Mouse (Mus musculus) G1E-ER4 (cell line): ENCODE measurements at regions not wholly inside any gene's neighbourhood (a gene's known extent, or its start where the extent isn't known, plus 50 kb on each side); places are given as distances from the start of the nearest gene placed in this dataset.

Experiments
- GATA1 ChIP-seq: IDR thresholded peaks from one replicate; pipeline ENCODE4 v1.8.0; 2012; ENCODE audit warnings: low read length, inconsistent platforms

DNA sequence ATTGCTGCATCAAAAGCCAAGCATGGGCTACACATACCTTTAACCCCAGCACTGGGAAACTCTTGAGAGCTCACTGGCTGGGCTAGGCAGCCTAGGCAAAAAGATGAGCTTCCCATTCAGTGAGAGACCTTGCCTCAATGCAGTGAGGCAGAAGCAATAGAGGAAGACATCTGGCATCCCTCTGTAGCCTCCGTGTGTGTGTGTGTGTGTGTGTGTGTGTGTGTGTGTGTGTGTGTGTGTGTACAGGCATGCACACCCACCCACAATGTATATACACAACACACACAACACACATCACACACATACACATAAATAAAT, 82.0 kb downstream of the Hes1 start:
- TF ChIP-seq GATA1 = no peak

DNA sequence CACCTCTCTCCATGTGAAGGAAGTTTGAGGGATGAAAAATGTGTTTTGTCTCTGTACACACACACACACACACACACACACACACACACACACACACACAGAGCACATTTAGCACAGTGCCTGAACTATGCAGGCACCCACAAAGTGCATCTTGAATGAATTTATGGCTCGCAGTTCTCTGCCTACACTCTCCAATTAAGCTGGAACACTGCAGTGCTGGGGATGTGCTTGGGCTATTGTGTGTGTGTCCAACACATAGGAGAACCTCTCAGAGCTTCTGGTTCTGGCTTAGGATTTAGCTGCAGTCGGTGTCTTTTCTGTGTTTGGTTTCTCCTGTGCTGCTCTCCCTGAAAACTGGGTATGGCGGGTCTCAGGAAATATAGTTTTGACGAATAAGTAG, 83.1 kb downstream of the Hes1 start:
- no peak for TF ChIP-seq GATA1

DNA sequence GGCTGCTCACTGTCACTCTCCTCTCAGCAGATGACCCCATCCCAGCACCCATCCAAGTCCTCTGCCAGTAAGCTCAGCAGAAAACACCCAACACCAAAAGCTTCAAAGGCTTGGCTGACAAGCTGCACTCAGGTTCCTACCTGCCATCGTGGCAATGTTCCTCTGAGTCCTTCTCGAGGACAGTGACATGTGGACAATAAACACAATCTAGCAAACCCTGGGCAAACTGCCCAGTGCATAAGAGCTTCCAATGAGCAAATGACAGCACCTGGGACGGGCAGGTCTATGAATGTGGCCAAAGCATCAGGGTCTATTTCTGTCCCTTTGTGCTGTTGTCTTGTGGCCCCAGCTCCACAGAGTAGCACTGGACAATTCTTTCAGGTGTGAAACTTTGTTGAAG, 86.9 kb downstream of the Hes1 start:
- no peak for TF ChIP-seq GATA1

DNA sequence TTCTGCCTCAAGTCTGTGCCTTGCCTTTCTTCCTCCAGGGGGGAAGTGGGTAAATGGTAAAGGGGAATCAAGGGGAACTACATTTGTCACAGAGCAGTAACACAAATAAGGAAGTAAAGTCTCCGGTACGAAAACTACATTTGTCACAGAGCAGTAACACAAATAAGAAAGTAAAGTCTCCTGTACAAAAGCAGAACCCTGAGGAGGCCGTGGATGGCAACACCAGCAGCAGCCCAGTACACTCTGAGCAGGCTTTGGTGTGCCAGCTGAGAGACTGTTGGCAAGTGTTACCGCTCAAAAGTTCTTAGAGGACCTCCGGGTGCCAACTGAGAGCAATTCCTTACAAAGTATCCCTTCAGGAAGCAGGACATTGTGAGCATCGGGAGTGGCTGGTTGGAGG, 90.9 kb downstream of the Hes1 start:
- no peak for TF ChIP-seq GATA1

DNA sequence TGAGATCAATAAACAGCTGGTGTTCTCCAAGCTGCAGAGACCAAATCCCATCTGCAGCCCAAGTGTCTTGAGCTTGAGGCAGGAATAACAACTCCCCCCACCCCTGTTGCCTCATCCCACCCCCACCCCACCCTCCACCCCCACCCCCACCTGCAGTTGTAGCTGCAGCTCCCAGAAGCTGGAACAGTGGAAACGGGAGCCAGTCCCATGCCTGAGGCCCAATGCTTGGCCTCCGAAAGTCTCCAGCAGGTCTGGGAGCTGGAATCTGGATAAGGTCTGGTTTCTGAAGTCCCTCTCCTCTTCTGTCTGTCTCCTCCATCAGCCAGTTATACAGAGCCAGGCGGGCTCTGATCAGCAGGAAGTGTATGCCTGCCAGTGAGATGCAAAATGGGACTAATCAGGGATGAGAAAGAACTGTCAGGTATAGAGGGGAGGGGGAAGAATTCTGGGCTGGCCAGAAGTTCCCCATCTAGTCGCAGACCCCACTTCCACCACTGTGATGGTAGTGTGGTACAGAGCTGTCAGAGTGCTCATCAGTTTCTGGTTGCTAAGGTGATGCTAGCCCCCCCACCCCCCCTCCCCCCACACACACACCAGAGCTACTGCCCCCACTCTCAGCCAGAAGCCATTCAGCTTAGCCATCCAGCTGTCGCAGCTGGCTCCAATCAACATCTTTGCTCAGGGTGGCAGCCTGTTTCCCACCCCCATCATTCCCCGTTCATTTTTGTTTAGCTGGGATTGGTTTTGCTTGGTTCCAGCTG, 91.5 kb downstream of the Hes1 start:
- TF ChIP-seq GATA1 = no peak

DNA sequence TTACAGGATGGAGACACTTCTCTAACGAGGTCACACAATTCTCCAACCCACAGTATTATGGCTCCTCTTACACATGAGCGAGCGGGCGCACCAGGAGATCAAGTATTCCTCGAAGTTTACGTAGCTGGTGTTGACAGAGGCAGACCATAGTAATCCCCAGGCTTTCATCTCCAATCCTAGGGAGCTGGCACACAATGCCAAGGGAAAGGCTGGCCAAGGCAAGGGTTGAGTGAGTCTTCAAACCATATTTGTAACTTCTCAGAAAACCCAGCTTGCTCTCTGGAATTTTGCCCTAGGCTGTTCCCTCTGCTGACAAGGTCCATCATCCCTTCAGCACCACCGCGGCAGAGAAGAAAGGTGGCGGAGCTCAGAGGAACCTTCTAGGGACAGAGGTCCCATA, 94.0 kb downstream of the Hes1 start:
- no peak for TF ChIP-seq GATA1

DNA sequence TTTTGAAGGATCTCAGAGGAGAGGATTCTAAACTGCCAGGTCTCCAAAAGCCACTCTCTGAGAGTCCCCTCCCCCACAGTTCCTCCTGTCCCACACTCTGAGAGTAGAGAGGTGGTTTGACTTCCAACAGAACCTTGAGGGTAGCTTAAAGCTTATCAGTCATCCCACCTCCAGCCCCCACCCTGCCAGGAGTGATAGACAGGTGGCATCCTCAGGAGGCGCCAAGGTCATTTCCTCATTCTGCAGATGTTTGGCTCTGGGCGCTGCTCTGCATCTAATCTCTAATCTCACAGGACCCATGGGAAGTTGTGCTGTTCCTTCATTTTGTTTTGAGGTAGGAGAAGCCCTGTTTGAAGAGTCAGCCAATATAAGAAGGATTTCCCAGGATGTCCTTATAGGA, 96.2 kb downstream of the Hes1 start:
- TF ChIP-seq GATA1 = peak; percentile 82

DNA sequence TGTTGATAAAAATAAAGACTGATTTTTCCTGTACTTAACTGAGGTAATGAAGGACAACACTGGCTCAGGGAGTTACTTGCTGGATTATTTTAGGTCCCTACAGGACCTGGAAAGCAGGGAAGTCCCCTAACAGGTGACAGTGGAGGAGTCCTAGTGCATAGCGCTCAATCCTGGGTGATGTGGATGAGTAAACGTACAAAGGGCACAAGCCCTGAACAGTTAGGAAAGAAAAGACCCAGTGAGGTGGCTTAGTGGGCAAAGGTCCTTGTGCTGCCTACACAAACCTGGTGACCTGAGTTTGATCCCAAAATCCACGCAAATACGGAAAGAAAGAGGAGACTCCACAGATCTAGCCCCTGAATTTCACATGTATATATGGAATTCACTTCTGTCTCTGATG, 99.1 kb downstream of the Hes1 start:
- TF ChIP-seq GATA1 = no peak

DNA sequence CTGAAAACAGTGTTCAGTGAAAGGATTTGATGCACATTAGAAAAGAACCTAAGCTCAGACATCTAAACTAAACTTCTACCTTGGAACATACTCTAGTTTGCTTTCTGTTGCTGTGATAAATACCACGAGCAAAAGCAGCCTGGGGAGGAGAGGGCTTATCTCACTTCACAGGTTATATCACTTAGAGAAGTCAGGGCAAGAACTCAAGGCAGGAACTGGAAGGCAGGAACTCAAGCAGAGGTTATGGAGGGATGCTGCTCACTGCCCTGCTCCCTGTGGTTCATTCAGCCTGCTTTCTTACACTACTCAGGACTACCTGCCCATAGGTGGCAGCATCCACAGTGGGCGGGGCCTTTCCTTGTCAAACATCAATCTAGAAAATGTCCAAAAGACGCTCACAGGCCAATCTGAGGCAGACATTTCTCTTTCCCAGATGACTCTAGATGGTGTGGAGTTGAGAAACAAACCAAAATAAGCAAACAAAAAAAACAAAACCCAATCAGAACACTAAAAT, 101.5 kb downstream of the Hes1 start:
- TF ChIP-seq GATA1 = no peak

DNA sequence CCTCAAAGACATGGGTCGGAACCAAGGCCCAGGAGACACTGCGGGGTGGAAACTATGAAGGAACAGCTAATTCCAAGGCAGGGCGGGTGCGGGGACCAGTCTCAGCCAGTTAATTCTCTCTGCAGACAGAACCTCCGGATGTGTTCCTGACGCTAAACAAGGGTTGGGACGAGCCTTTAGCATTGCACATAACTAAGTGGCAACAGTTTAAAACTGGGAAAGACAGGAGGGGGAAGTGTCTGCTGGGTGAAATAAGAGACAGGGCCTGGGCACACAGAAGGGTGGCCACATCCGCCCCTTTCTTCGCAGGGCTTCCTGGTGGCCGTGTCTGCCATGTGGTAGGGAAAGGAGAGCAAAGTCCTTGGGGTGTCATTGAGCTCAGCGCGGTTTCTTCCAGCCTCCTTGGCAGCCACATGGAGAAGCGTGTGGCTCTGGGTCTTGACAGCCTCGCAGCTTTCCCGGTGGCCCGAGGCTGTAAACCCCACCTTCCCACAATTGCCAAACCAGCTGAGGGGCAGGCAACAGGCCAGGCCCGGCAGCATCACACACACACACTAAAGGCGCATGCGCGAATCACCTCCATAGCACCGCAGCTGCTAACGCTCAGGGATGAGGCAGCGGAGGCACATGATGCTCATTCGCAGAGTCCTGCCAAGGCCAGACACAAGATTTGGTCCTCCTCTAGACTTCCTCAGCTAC, 95.8 kb downstream of the Cpn2 start:
- TF ChIP-seq GATA1 = no peak

DNA sequence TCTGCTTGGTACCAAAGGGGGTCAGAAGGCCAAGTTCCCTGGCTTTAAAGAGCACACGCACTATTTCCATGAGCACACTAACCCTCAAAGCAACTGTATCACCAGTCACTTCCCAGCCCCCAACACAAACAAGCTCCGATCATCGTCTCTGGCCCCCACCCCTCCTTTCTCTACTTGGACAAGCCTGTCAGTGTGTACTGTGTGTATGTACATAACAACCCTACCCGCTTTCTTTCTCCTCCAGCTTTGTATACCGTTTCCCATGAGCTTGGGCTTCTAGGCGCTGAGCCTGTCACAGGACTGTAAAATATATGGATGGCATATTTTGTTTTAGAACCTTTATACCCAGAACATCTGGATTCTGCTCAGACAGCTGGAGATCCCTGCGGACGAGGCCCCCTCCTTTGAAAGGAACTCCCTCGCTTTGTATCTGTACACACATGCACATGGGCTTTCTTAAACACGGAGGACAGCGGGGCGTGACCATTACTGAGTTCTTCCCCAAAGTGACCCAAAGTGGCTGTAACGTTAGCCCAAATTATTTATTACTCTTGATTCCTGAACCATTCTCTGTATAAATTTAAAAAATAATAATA, 95.1 kb downstream of the Cpn2 start:
- TF ChIP-seq GATA1 = no peak

DNA sequence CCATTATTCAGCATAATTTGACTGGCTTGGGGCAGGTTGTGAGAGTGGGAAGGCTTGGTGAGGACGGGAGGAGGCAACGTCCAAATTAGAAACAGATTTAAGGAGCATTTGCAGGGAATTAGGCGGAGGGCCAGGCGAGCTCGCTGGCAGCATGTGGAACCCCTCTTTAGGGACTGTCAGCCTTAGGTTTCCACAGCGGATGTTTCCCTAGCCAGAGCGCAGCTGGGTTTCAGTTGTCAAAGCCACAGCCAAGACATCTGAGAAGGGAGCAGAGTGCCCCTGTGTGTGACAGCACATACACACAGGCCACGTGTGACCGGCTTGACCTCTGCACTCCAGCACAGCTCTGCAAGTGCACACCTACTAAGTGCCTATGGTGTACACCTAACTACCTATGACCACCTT, 94.5 kb downstream of the Cpn2 start:
- no peak for TF ChIP-seq GATA1

DNA sequence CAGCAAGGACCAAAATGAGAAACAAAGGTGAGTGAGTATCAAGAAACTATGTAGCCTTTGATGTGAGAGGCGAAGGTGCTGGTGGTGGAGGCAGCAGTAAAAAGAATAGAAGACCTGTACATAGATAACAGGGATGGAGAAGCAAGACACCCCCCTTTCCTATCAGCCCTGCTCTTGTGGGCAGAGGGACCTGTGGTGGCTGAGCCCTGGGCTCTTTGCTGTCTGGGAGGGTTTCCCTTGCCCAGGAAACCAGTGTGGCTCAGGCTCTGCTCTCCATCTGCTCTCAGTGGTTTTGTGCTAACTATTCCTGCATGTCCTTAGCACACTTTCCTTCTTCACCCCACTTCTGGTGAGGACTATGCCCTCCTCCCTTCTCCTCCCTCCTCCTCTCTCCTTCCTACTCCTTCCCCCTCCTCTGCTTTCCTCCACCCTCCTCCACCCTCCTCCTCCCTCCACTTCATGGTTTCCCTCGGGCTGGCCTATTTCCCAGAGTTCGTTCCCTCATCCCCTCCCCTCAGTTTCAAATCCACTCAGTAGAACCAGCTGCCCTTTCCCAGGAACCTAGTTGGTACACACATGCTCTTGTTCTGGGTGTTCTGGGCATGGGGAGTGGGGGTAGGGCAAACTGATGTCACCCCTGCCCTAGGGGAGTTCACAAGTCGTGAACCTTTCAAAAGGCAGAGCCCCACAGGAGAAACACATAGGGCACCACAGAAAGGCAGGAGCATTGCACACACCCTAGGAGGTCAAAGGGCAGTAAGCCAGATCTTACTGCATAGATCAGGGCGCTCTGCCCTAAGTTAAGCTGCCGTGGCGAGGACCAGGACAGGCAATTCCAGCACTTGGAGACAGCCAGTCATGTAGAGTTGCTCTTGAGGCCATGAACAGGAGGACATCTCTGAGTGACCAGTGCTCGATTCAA, 93.1 kb downstream of the Cpn2 start:
- peak; percentile 12 for TF ChIP-seq GATA1

DNA sequence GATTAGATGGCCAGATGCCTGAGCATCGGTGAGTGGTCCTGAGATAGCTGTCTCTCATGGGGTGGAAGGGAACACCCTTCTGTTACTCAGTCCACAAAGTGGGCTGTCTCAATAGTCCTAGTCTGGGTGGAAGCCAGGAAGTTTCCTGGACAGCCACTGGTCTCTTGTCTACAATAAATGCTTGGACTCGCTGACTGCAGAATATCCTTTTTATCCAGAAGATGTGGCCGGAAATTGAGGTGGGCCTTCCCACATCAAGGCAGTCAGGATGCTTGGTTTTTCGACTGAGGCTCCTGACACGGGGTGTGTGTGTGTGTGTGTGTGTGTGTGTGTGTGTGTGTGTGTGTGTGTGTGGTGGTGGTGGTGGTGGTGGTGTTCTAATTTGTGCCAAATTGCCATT, 91.0 kb downstream of the Cpn2 start:
- no peak for TF ChIP-seq GATA1

DNA sequence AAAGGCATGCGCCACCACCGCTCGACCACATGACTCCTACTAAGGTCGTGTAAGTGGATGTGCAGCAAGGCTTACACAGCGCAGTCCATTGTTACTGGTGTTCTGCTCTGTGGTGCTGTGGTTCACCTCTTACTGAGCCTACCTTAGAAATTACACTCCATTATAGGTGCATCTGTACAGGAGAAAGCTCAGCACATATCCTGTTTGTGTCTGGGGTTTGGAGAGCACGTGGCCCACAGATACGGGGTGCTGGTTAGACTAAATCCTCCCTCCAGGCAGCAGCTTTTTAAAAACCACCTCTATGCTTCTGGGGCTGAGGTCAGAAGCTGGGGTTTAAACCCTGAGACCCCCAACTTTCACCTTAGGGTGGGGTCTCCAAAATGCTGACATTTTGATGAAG, 89.5 kb downstream of the Cpn2 start:
- TF ChIP-seq GATA1 = no peak

DNA sequence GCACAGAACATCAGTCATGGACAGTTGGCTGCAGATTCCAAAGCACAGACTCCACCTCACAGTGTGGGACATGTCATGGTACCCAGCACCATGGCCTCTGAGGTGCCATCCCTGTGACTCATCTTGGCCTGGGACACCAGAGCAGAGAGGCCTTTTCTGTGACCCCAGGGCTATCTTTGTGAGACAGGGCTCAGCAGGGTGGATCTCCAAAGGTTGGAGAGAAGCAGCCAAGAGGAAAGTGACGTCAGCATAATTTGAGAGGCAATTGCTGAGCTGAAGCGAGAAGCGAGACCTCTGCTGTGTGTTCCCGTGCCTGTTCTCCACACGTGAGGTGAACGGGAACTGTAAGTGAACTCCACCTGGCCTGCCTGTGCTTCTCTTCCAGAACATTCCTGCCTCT, 88.7 kb downstream of the Cpn2 start:
- TF ChIP-seq GATA1 = no peak
